Mouse (Mus musculus) gastrocnemius, adult 8-10 months (tissue): ENCODE data around the gene Elmsan1. TPM values are rescaled to one million over a fixed set of nuclear protein-coding genes. Genes with fewer than 3 reads are reported as not detected.

Source experiments
- DNase-seq, 2 experiments: peaks; one replicate each; pipeline ENCODE4 v3.0.0; 2022; ENCODE audit warnings: low spot score in 2 of 2
- total RNA-seq, 4 experiments: library from RNA; stranded (reverse); gene quantifications; 2 replicates each; pipeline ENCODE4 v1.2.4; 2022

The Elmsan1 gene
- total RNA-seq, 4 experiments from 2014 or later, result 5.7 to 9.1 (median 7.4) TPM

GRCm38 (mm10) chr12:84193642-84194399, 24.9 kb downstream of the Elmsan1 start:
- peak; percentile 89 to 95 for DNase-seq

- peak in 1 of 2 experiments; percentile 59 for DNase-seq
Measured at GRCm38 (mm10) chr12:84192741-84193641, 25.7 kb downstream of the Elmsan1 start.

- no peak for DNase-seq
Measured at GRCm38 (mm10) chr12:84192280-84192679, 26.4 kb downstream of the Elmsan1 start.

- DNase-seq, result no peak
Measured at GRCm38 (mm10) chr12:84191770-84192169, 26.9 kb downstream of the Elmsan1 start.

GRCm38 (mm10) chr12:84191190-84191589, 27.5 kb downstream of the Elmsan1 start:
- DNase-seq, result no peak

- no peak for DNase-seq
Measured at GRCm38 (mm10) chr12:84190151-84190820, 28.4 kb downstream of the Elmsan1 start.

GRCm38 (mm10) chr12:84188881-84189444, 29.7 kb downstream of the Elmsan1 start:
- DNase-seq, result no peak

GRCm38 (mm10) chr12:84187752-84188601, 30.7 kb downstream of the Elmsan1 start:
- no peak for DNase-seq

GRCm38 (mm10) chr12:84186950-84187349, 31.7 kb downstream of the Elmsan1 start:
- DNase-seq, result no peak

- DNase-seq, result no peak
Measured at GRCm38 (mm10) chr12:84186536-84186935, 32.1 kb downstream of the Elmsan1 start.

- DNase-seq, result no peak
Measured at GRCm38 (mm10) chr12:84185547-84185946, 33.1 kb downstream of the Elmsan1 start.

GRCm38 (mm10) chr12:84184979-84185378, 33.7 kb downstream of the Elmsan1 start:
- no peak for DNase-seq

- DNase-seq, result no peak
Measured at GRCm38 (mm10) chr12:84181999-84182398, 36.7 kb downstream of the Elmsan1 start.

- DNase-seq, result peak; percentile 57 to 78
Measured at GRCm38 (mm10) chr12:84180701-84181435, 37.8 kb downstream of the Elmsan1 start.

GRCm38 (mm10) chr12:84180090-84180489, 38.6 kb downstream of the Elmsan1 start:
- DNase-seq, result no peak

GRCm38 (mm10) chr12:84178652-84179445, 39.8 kb downstream of the Elmsan1 start:
- DNase-seq, result no peak

GRCm38 (mm10) chr12:84178052-84178451, 40.6 kb downstream of the Elmsan1 start:
- DNase-seq, result no peak

- DNase-seq, result no peak
Measured at GRCm38 (mm10) chr12:84176886-84177765, 41.6 kb downstream of the Elmsan1 start.
